Mouse (Mus musculus): ENCODE data around the gene Plekha5.

GRCm38 (mm10) chr6:140492043-140492442 lies 68.2 kb downstream of the Plekha5 start:
- TF ChIP-seq CTCF (IDR thresholded peaks at IDR 0.05; ENCODE audit: low read depth): no peak
- TF ChIP-seq EP300 (IDR thresholded peaks at IDR 0.05; ENCODE audit: low read depth): no peak

Data from liver, postnatal 0 days (tissue).